Mouse (Mus musculus) CD4-positive naive resting alpha-beta T cell, adult 76 days (primary cell): ENCODE results near the gene Tex19.2. TPM values are rescaled to one million over a fixed set of nuclear protein-coding genes. Genes with fewer than 3 reads are reported as not detected.

ENCODE experiments used
- total RNA-seq: library from RNA; stranded (reverse); gene quantifications from one replicate; pipeline ENCODE4 v1.2.4, GENCODE M21; 2023

Gene Tex19.2
- total RNA-seq = not detected

GRCm38 (mm10) chr11:121118577-121118976 lies at the start of gene Tex19.2:
Gene Tex19.2, minus strand, starts transcription at chr11:121118677.

GRCm38 (mm10) chr11:121159971-121160370 lies 41.5 kb upstream of the Tex19.2 start, which contains the start of gene Uts2r:
Gene Uts2r, plus strand, starts transcription at chr11:121160271.

GRCm38 (mm10) chr11:121145865-121146264 lies 27.4 kb upstream of the Tex19.2 start, which contains the start of gene Tex19.1:
Gene Tex19.1, plus strand, starts transcription at chr11:121146143.

GRCm38 (mm10) chr11:121081120-121081519 lies 37.4 kb downstream of the Tex19.2 start, which contains the start of gene Sectm1a:
Gene Sectm1a, minus strand, starts transcription at chr11:121081220.

Other genes starting within 250 kb of the Tex19.2 start
- 0.44 TPM for gene Ccdc57, start 185.8 kb downstream of the Tex19.2 start, total RNA-seq
- gene Slc16a3, start 170.2 kb downstream of the Tex19.2 start, total RNA-seq = 7.7 TPM
- 153 TPM for gene Csnk1d, start 127.3 kb downstream of the Tex19.2 start, total RNA-seq
- 85.4 TPM for gene Cd7, start 79.3 kb downstream of the Tex19.2 start, total RNA-seq
- gene Sectm1b, start 55.1 kb downstream of the Tex19.2 start, total RNA-seq = not detected
- gene Sectm1a, start 37.5 kb downstream of the Tex19.2 start, total RNA-seq = not detected
- gene Tex19.1, start 27.5 kb upstream of the Tex19.2 start, total RNA-seq = not detected
- gene Uts2r, start 41.6 kb upstream of the Tex19.2 start, total RNA-seq = not detected
- 10.1 TPM for gene Hexdc, start 85.8 kb upstream of the Tex19.2 start, total RNA-seq
- 6.1 TPM for gene Ogfod3, start 86.0 kb upstream of the Tex19.2 start, total RNA-seq
- gene Cybc1, start 110.6 kb upstream of the Tex19.2 start, total RNA-seq = 44.8 TPM
- gene Narf, start 118.6 kb upstream of the Tex19.2 start, total RNA-seq = 26.6 TPM
- gene Foxk2, start 141.3 kb upstream of the Tex19.2 start, total RNA-seq = 31.3 TPM
- gene Wdr45b, start 235.8 kb upstream of the Tex19.2 start, total RNA-seq = 69.8 TPM